Mouse (Mus musculus): Measurements from ENCODE around the gene Tead2. TPM values are rescaled to one million over a fixed set of nuclear protein-coding genes. Genes with fewer than 3 reads are reported as not detected.
A peak's percentile ranks its signal among the peaks of the same experiment; 100 is the strongest.

The Tead2 gene
- polyA plus RNA-seq, 1 experiment from 2014 or later, result 89.0 TPM

- no peak overlapping the region for H3K4me3 ChIP-seq
- WGBS, result 80% methylated on average over 6 of the region's 6 CpGs
- H3K27me3 ChIP-seq, result peaks cover 26% of the 10 kb centered on the region
- H3K4me1 ChIP-seq (replicated peaks), result peaks cover 13% of the 10 kb centered on the region; the same call in 1 of the 2 replicates
- ATAC-seq (replicated peaks; ENCODE audit: insufficient number of reproducible peaks, insufficient read depth, low FRiP score, low read depth), result no peak
- no peaks in the 10 kb centered on the region for H3K36me3 ChIP-seq
- H3K9ac ChIP-seq, result no peak overlapping the region
- H3K4me2 ChIP-seq, result no peak overlapping the region
- no peak overlapping the region for H3K27ac ChIP-seq
- H3K9me3 ChIP-seq (replicated peaks), result no peaks in the 10 kb centered on the region
Measured at GRCm38 (mm10) chr7:45208260-45208659, 7.3 kb upstream of the Tead2 start.

DNA sequence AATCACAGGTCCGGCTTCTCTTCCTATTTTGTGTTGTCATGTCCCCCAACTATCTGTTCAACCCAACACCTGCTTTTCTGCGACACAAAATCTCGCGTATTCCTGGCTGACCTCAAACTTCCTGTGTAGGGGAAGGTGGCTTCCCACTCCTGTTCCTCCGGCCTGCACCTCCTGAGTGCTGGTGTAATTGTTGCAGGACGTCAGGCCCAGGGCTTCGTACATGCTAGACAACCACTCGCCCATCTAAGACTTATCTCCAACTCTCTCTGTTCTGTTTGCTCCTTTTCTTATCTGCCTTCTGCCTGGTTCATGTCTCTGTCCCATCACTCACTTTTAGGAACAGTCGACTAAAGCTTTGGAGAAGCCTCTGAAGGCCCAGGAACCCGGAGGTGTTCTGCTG lies 4.5 kb upstream of the Tead2 start:
- 0 out of 2 replicates have a peak overlapping the region, but pooled peaks have one; percentile 16 for H3K4me3 ChIP-seq
- no peak overlapping the region for H3K27ac ChIP-seq
- no peaks in the 10 kb centered on the region for H3K36me3 ChIP-seq

GRCm38 (mm10) chr7:45211851-45212251 lies 3.7 kb upstream of the Tead2 start, which contains the start of gene Dkkl1:
Dkkl1 (minus strand) TSS chr7:45212147.
- H3K27ac ChIP-seq, result no peak within 1 kb of the TSS
- H3K9me3 ChIP-seq (replicated peaks), result no peaks in the 10 kb centered on the region
- H3K36me3 ChIP-seq, result no peaks in the 10 kb centered on the region
- peak within 1 kb of the TSS; percentile 16 for H3K4me3 ChIP-seq
- peaks cover 26% of the 10 kb centered on the region for H3K27me3 ChIP-seq
- WGBS, result 5% methylated on average over 17 of the region's 17 CpGs
- H3K4me2 ChIP-seq, result peak within 1 kb of the TSS; percentile 52
- ATAC-seq (replicated peaks; ENCODE audit: insufficient number of reproducible peaks, insufficient read depth, low FRiP score, low read depth), result no peak
- peaks cover 17% of the 10 kb centered on the region for H3K4me1 ChIP-seq (replicated peaks)
- H3K9ac ChIP-seq, result no peak within 1 kb of the TSS; the same call in 1 of the 2 replicates

More for the DNA sequence above, 4.5 kb upstream of the Tead2 start:
- no peak for ATAC-seq (replicated peaks; ENCODE audit: insufficient number of reproducible peaks, insufficient read depth, low FRiP score, low read depth)
- H3K4me2 ChIP-seq, result peak overlapping the region; percentile 52
- WGBS, result 41% methylated on average over 10 of the region's 10 CpGs
- H3K27me3 ChIP-seq, result peaks cover 26% of the 10 kb centered on the region
- no peak overlapping the region for H3K9ac ChIP-seq
- H3K4me1 ChIP-seq (replicated peaks), result peaks cover 13% of the 10 kb centered on the region
- H3K9me3 ChIP-seq (replicated peaks), result no peaks in the 10 kb centered on the region

DNA sequence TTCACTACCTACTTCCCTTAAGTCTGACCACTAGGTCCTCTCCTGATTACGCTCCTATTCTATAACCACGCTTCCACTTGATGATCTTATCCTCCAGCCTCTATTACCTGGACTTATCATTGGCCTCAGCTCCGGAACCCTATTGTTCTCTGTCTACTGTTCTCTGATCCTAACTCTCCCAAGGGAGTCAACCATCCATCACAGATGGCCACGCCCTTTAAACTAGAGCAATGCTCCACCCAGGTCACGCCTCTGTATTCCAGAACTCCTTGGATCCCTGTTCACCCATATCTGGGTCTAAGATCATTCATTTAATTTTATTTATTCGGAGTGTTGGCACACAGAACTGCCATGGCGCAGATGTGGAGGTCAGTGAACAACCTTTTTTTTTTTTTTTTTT lies 3.2 kb upstream of the Tead2 start:
- Histone ChIP-seq H3K27me3 (peaks cover 26% of the 10 kb centered on the region), H3K9me3 (replicated peaks) (no peaks in the 10 kb centered on the region), H3K9ac (no peak overlapping the region), H3K4me2 (no peak overlapping the region), H3K36me3 (no peaks in the 10 kb centered on the region), H3K4me3 (no peak overlapping the region), H3K4me1 (replicated peaks) (peaks cover 22% of the 10 kb centered on the region), H3K27ac (no peak overlapping the region)
- WGBS, result 72% methylated on average over 7 of the region's 7 CpGs
- ATAC-seq (replicated peaks; ENCODE audit: insufficient number of reproducible peaks, insufficient read depth, low FRiP score, low read depth), result no peak

- Histone ChIP-seq H3K36me3 (peaks cover 11% of the 10 kb centered on the region; the same call in 1 of the 2 replicates), H3K27ac (no peak overlapping the region), H3K4me3 (no peak overlapping the region), H3K4me2 (no peak overlapping the region), H3K9me3 (replicated peaks) (no peaks in the 10 kb centered on the region), H3K27me3 (peaks cover 26% of the 10 kb centered on the region), H3K9ac (no peak overlapping the region), H3K4me1 (replicated peaks) (peaks cover 33% of the 10 kb centered on the region)
- no peak for ATAC-seq (replicated peaks; ENCODE audit: insufficient number of reproducible peaks, insufficient read depth, low FRiP score, low read depth)
- WGBS, result 72% methylated on average over 5 of the region's 5 CpGs
Measured at GRCm38 (mm10) chr7:45213708-45214107, 1.8 kb upstream of the Tead2 start.

- Histone ChIP-seq H3K9ac (peak overlapping the region; percentile 84), H3K27ac (peak overlapping the region; percentile 84), H3K4me2 (peak overlapping the region; percentile 76), H3K4me3 (peak overlapping the region; percentile 63), H3K9me3 (replicated peaks) (no peaks in the 10 kb centered on the region), H3K4me1 (replicated peaks) (peaks cover 33% of the 10 kb centered on the region), H3K36me3 (peaks cover 38% of the 10 kb centered on the region), H3K27me3 (peaks cover 8% of the 10 kb centered on the region)
- 1% methylated on average over 13 of the region's 13 CpGs for WGBS
- peak; percentile 87 for ATAC-seq (replicated peaks; ENCODE audit: insufficient number of reproducible peaks, insufficient read depth, low FRiP score, low read depth)
Measured at GRCm38 (mm10) chr7:45216442-45217183, 1.1 kb downstream of the Tead2 start.

DNA sequence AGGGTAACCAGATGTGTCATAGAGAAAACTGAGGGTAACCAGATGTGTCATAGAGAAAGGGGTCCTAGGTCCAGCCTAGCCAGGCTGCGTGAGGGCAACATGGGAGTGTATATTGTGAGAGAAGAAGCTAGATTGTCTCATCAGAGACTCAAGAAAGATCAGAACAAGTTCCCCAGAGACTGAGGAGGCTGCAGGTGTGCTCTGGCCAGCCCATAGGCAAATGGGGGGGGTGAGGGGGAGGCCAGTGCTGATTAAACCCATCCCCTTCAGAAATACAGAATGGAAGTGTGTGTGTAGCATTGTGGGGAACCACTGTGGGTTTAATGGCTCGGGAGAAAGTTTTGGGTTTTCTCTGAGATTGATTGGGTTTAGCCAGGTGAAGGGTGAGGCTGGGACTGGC lies 6.1 kb downstream of the Tead2 start:
- H3K27me3 ChIP-seq, result no peaks in the 10 kb centered on the region
- H3K9ac ChIP-seq, result no peak overlapping the region
- H3K27ac ChIP-seq, result no peak overlapping the region
- peaks cover 88% of the 10 kb centered on the region for H3K36me3 ChIP-seq
- H3K4me1 ChIP-seq (replicated peaks), result peaks cover 24% of the 10 kb centered on the region
- no peak for ATAC-seq (replicated peaks; ENCODE audit: insufficient number of reproducible peaks, insufficient read depth, low FRiP score, low read depth)
- WGBS, result 70% methylated on average over 2 of the region's 2 CpGs
- no peak overlapping the region for H3K4me2 ChIP-seq
- H3K4me3 ChIP-seq, result no peak overlapping the region
- H3K9me3 ChIP-seq (replicated peaks), result no peaks in the 10 kb centered on the region

GRCm38 (mm10) chr7:45224826-45225225 lies 9.3 kb downstream of the Tead2 start:
- WGBS, result 93% methylated on average over 7 of the region's 7 CpGs
- Histone ChIP-seq H3K27ac (no peak overlapping the region), H3K4me2 (no peak overlapping the region), H3K36me3 (peaks cover 97% of the 10 kb centered on the region), H3K4me1 (replicated peaks) (no peaks in the 10 kb centered on the region), H3K4me3 (no peak overlapping the region), H3K27me3 (no peaks in the 10 kb centered on the region), H3K9ac (no peak overlapping the region), H3K9me3 (replicated peaks) (no peaks in the 10 kb centered on the region)
- no peak for ATAC-seq (replicated peaks; ENCODE audit: insufficient number of reproducible peaks, insufficient read depth, low FRiP score, low read depth)

DNA sequence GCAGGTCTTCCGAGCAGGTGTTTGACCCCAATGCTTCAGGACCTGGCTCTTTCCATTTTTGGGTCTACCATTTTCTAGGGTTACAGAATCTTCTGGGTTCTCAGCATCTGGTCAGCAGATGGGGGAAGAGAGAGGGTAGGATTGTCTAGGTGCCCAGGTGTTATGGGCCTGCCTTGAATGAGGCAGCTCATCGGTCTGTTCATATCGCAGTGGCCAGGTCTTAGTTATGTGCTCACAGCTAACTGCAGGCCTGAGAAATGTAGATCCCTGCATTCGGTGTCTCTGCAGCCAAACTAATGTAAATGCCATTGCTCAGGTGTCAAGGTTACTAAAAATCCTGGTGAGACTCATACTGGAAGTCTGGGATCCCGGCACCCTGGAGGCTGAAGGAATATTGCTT lies 10.9 kb downstream of the Tead2 start:
- H3K9ac ChIP-seq, result no peak overlapping the region
- H3K4me3 ChIP-seq, result no peak overlapping the region
- 97% methylated on average over 5 of the region's 5 CpGs for WGBS
- no peak for ATAC-seq (replicated peaks; ENCODE audit: insufficient number of reproducible peaks, insufficient read depth, low FRiP score, low read depth)
- H3K9me3 ChIP-seq (replicated peaks), result no peaks in the 10 kb centered on the region
- no peaks in the 10 kb centered on the region for H3K27me3 ChIP-seq
- peaks cover 88% of the 10 kb centered on the region for H3K36me3 ChIP-seq
- H3K27ac ChIP-seq, result no peak overlapping the region
- H3K4me1 ChIP-seq (replicated peaks), result no peaks in the 10 kb centered on the region
- H3K4me2 ChIP-seq, result no peak overlapping the region

DNA sequence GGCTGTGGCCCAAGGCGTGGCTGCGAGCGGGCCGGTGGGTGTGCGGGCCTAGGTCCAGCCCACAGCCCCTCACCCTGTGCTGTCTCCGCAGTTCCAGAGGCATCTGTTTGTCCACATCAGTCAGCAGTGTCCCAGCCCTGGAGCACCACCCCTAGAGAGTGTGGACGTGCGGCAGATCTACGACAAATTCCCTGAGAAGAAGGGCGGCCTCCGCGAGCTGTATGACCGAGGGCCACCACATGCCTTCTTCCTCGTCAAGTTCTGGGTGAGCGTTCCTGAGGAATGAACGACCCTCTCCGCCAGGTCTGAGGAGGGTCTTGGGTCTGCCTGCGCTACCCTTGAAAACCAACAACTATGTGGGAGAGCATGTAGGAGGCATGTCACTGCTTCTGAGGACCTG lies 13.0 kb downstream of the Tead2 start:
- peaks cover 85% of the 10 kb centered on the region for H3K36me3 ChIP-seq
- H3K4me3 ChIP-seq, result no peak overlapping the region
- H3K9me3 ChIP-seq (replicated peaks), result no peaks in the 10 kb centered on the region
- no peaks in the 10 kb centered on the region for H3K27me3 ChIP-seq
- ATAC-seq (replicated peaks; ENCODE audit: insufficient number of reproducible peaks, insufficient read depth, low FRiP score, low read depth), result no peak
- WGBS, result 91% methylated on average over 18 of the region's 18 CpGs
- no peak overlapping the region for H3K4me2 ChIP-seq
- H3K9ac ChIP-seq, result no peak overlapping the region
- H3K4me1 ChIP-seq (replicated peaks), result peaks cover 14% of the 10 kb centered on the region
- no peak overlapping the region for H3K27ac ChIP-seq

DNA sequence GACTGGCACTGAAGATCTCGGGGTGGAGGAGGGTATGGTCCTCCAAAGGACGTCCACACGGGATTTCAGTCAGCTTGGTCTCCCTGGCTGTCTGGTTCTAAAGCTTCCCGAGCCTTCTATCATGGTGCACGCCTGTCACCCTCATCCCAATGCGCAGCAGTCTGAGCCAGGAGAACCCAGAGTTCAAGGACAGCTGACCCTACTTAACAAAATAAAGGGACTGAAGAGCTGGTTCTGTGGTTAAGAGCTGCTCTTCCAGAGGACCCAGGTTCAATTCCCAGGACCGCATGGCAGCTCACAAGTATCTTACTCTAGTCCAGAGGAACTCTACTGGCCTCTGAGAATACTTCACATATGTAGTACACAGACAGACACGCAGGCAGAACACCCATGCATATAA lies 13.5 kb downstream of the Tead2 start:
- no peak overlapping the region for H3K4me2 ChIP-seq
- peaks cover 19% of the 10 kb centered on the region for H3K4me1 ChIP-seq (replicated peaks)
- 90% methylated on average over 8 of the region's 8 CpGs for WGBS
- no peak overlapping the region for H3K4me3 ChIP-seq
- H3K27me3 ChIP-seq, result no peaks in the 10 kb centered on the region
- H3K36me3 ChIP-seq, result peaks cover 80% of the 10 kb centered on the region
- H3K9me3 ChIP-seq (replicated peaks), result no peaks in the 10 kb centered on the region
- no peak overlapping the region for H3K9ac ChIP-seq
- ATAC-seq (replicated peaks; ENCODE audit: insufficient number of reproducible peaks, insufficient read depth, low FRiP score, low read depth), result no peak
- H3K27ac ChIP-seq, result no peak overlapping the region
